Mouse (Mus musculus): ENCODE results near the gene Tssk2. TPM values are rescaled to one million over a fixed set of nuclear protein-coding genes. Genes with fewer than 3 reads are reported as not detected.

The Tssk2 gene
- not detected for polyA plus RNA-seq (2014; fragmentation: Illumina TruSeq; extraction: RNeasy Lipid Tissue Mini Kit (QIAGEN cat#74804); ENCODE audit: low read depth, low replicate concordance)

DNA sequence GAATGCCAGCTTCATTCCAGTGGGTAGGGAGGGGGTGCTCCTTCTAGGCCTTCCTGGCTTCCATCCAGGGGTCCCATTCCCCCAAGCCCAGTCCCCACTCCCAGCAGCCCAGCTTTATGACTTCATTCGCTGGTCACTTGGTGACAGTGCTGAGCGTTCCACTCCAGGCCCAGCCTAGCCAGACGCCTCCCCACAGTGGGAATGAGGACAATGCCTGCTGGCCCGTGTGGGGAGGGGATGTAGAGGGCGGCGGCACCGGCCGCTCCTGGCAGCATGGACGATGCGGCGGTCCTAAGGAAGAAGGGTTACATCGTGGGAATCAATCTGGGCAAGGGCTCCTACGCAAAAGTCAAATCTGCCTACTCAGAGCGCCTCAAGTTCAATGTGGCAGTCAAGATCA is at the start of gene Tssk2, which contains the start of gene Dgcr2:
Gene Tssk2 (plus strand): TSS at position 176 of the 400 bp plus-strand sequence.
Gene Dgcr2 (minus strand): TSS at position 101 of the 400 bp plus-strand sequence.

DNA sequence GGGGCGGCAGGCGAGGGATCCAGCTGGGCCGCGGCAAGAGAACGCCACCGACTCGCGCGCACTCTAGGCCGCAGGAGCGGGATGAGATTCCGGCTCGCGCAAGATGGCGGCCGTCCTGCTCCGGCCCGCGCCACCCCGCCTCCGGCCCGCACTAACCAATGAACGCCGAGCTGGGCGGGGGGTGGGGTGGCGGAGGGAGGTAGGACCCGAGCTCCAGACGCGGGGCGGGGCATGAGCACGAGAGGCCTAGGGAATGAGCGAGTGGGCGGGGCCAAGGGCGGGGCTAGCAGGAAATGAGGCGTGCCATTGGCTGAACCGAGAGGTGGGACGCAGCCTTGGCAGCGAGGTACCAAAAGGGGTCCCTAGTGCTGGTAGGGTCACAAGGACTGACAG is 6.9 kb upstream of the Tssk2 start, which contains the start of gene Gm20518:
Gene Gm20518 (minus strand): TSS at position 105 of the 393 bp plus-strand sequence.

DNA sequence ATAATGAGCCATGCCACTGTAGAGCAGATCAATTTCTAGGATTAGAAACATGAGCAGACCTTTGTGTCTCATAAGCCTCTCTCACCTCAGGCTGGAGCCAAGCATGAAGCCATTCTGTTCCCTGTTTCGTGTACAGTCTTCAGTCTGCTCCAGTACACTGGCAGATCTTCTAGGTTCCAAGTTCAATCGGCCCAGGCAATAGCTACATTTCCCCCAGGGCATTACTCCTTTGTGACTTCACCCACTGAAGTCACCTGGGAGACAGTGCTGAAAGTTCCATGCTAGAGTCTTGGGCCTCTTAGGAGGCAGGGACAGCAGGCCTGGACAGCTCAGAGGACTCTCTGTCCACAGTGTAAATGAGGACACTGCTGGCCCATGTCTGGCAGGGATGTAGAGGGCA is 4.5 kb upstream of the Tssk2 start, which contains the start of gene Tssk1:
Gene Tssk1 (plus strand): TSS at position 301 of the 400 bp plus-strand sequence.

DNA sequence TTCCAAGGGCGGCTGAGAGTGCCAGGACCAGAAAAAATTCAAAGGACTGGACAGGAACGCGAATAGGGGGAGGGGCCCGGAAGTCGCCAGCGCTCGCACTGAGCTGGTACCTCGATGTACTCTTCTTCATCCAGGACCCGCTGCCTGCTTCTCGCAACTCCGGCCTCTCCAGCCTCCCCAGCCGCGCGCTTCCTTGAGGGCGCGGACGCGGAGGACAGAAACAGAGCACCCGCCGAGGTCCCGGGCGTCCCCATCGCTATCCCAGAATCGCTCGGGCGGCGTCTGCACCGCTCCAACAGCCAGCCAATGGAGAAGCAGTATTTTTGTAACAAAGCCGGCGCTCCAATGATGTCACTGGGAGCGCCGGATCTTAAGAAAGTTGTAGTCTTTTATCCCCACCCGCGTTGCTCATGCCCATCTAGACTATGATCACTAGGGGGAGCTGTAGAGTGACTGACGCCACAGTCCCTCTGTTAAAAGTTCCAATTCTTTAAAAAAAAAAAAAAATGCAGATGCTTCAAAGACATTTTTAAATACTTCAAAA is 12.7 kb downstream of the Tssk2 start, which contains the start of gene Ess2:
Gene Ess2 (minus strand): TSS at position 297 of the 544 bp plus-strand sequence.

DNA sequence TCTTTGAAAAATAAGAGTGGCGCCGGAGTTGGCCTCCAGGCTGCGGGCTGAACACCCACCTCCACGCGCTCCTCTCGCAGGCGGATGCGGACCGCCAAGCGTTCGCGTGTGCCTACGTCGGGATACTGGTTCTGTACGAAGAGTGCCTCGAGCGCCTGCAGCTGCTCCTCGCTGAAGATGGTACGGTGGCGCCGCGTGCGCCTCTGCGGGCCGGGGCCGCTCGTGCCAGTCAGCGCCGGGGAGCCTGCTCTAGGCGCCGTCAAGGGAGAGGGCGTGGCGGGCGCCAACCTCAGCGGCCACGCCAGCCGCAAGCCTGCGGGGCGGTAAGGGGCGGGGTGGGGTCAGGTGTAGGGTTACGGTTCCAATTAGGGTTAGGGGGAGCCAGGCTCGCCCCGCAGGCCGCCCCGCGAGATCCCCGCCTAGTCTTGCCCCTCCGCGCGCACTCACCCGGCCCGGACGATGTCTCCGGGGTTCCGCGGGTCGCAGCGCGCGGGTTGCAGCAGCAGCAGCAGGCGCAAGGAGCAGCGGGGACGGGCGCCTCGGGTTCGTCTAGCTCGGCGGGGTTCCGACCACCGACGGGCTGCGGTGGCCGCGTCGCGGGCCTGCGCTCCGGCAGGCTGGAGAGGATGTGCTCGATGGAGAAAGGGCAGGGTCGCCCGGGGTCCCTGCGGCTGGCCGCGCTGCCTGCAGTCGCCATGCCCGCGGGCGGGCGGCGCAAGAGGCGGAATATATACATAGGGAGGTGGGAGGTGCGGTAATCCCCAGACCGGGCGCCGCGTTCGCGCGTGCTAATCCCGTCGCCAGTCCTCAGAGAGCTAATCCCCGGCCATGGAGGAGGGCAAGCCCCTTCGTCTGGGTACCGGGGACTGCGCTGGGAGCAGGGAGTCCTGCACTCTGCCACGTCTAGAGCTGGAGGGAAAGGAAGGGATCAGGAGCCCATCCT is 16.1 kb downstream of the Tssk2 start, which contains the start of gene Gsc2:
Gene Gsc2 (minus strand): TSS at position 753 of the 943 bp plus-strand sequence.

DNA sequence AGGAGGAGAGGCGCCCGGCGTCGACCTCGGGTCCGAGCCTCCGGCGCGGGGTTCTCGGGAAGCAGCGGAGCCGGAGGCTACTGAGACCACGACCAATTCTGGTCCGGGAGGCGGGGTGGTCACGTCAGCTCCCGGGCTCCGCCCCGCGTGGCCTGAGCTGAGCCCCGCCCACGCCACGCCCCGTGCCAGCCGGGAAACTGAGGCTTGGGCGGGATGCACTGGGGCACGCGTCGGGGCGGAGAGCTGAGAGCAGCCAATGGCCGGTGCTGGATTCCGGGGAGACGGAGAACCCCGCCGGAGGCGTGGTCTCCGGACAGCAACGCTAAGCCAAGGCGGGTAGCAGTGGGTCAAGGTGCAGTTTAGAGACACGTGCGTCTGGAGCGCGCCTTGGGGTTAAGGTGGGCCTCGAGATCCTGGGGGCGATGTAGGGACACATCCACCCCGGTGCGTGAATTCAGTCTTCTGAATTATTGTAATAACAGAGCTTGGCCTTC is 29.7 kb downstream of the Tssk2 start, which contains the start of gene Slc25a1:
Gene Slc25a1 (minus strand): TSS at position 133 of the 494 bp plus-strand sequence.

Other genes starting within 250 kb of the Tssk2 start
- 26.7 TPM for gene Med15, start 165.7 kb upstream of the Tssk2 start, polyA plus RNA-seq (2014; fragmentation: Illumina TruSeq; extraction: RNeasy Lipid Tissue Mini Kit (QIAGEN cat#74804); ENCODE audit: low read depth, low replicate concordance)
- 27.5 TPM for gene Klhl22, start 139.0 kb upstream of the Tssk2 start, polyA plus RNA-seq (2014; fragmentation: Illumina TruSeq; extraction: RNeasy Lipid Tissue Mini Kit (QIAGEN cat#74804); ENCODE audit: low read depth, low replicate concordance)
- gene Scarf2, start 101.4 kb upstream of the Tssk2 start, polyA plus RNA-seq (2014; fragmentation: Illumina TruSeq; extraction: RNeasy Lipid Tissue Mini Kit (QIAGEN cat#74804); ENCODE audit: low read depth, low replicate concordance): 5.2 TPM
- not detected for gene B830017H08Rik, start 65.5 kb upstream of the Tssk2 start, polyA plus RNA-seq (2014; fragmentation: Illumina TruSeq; extraction: RNeasy Lipid Tissue Mini Kit (QIAGEN cat#74804); ENCODE audit: low read depth, low replicate concordance)
- 4.0 TPM for gene Car15, start 60.3 kb upstream of the Tssk2 start, polyA plus RNA-seq (2014; fragmentation: Illumina TruSeq; extraction: RNeasy Lipid Tissue Mini Kit (QIAGEN cat#74804); ENCODE audit: low read depth, low replicate concordance)
- gene Gm20518, start 7.0 kb upstream of the Tssk2 start, polyA plus RNA-seq (2014; fragmentation: Illumina TruSeq; extraction: RNeasy Lipid Tissue Mini Kit (QIAGEN cat#74804); ENCODE audit: low read depth, low replicate concordance): 0.45 TPM
- 0.16 TPM for gene Tssk1, start 4.4 kb upstream of the Tssk2 start, polyA plus RNA-seq (2014; fragmentation: Illumina TruSeq; extraction: RNeasy Lipid Tissue Mini Kit (QIAGEN cat#74804); ENCODE audit: low read depth, low replicate concordance)
- 39.0 TPM for gene Dgcr2, start 75 bp upstream of the Tssk2 start, polyA plus RNA-seq (2014; fragmentation: Illumina TruSeq; extraction: RNeasy Lipid Tissue Mini Kit (QIAGEN cat#74804); ENCODE audit: low read depth, low replicate concordance)
- gene Ess2, start 12.7 kb downstream of the Tssk2 start, polyA plus RNA-seq (2014; fragmentation: Illumina TruSeq; extraction: RNeasy Lipid Tissue Mini Kit (QIAGEN cat#74804); ENCODE audit: low read depth, low replicate concordance): 12.4 TPM
- not detected for gene Gsc2, start 16.4 kb downstream of the Tssk2 start, polyA plus RNA-seq (2014; fragmentation: Illumina TruSeq; extraction: RNeasy Lipid Tissue Mini Kit (QIAGEN cat#74804); ENCODE audit: low read depth, low replicate concordance)
- 10.5 TPM for gene Slc25a1, start 29.6 kb downstream of the Tssk2 start, polyA plus RNA-seq (2014; fragmentation: Illumina TruSeq; extraction: RNeasy Lipid Tissue Mini Kit (QIAGEN cat#74804); ENCODE audit: low read depth, low replicate concordance)
- not detected for gene Vpreb2, start 81.8 kb downstream of the Tssk2 start, polyA plus RNA-seq (2014; fragmentation: Illumina TruSeq; extraction: RNeasy Lipid Tissue Mini Kit (QIAGEN cat#74804); ENCODE audit: low read depth, low replicate concordance)
- gene Dgcr6, start 154.2 kb downstream of the Tssk2 start, polyA plus RNA-seq (2014; fragmentation: Illumina TruSeq; extraction: RNeasy Lipid Tissue Mini Kit (QIAGEN cat#74804); ENCODE audit: low read depth, low replicate concordance): 50.3 TPM
- 37.1 TPM for gene Prodh, start 191.6 kb downstream of the Tssk2 start, polyA plus RNA-seq (2014; fragmentation: Illumina TruSeq; extraction: RNeasy Lipid Tissue Mini Kit (QIAGEN cat#74804); ENCODE audit: low read depth, low replicate concordance)
- 6.7 TPM for gene Rtn4r, start 229.0 kb downstream of the Tssk2 start, polyA plus RNA-seq (2014; fragmentation: Illumina TruSeq; extraction: RNeasy Lipid Tissue Mini Kit (QIAGEN cat#74804); ENCODE audit: low read depth, low replicate concordance)

All from heart, adult 10 weeks (tissue).